Mouse (Mus musculus): ENCODE measurements around the gene Arnt2. TPM values are rescaled to one million over a fixed set of nuclear protein-coding genes. Genes with fewer than 3 reads are reported as not detected.

Gene Arnt2
- polyA plus RNA-seq, 1 experiment from 2014 or later = 0.15 TPM

DNA sequence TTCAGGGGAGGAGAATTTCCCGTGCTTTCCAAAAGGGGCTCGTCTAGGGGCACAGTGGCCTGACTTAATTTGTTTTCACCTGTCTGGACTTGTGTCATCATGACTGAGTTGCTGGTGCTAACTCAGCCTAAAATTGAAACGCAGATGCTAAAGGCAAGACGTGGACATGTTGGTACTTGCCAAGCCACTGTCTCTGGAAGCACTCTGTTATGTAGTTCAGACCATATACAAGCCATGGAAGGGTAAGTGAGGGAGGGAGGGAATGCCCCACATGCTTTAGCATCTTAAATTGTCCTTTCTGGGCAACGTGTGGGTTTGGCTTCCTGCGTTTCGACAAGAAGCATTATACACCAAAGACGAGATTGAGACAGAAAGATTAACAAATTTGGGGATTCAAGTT is 155.1 kb downstream of the Arnt2 start:
- Histone ChIP-seq H3K4me1 (ENCODE audit: control insufficient read depth, low read depth, low read length) (no peaks in the 10 kb centered on the region), H3K27me3 (ENCODE audit: control insufficient read depth, insufficient read depth, low read depth, low read length) (no peaks in the 10 kb centered on the region), H3K36me3 (ENCODE audit: control insufficient read depth, insufficient read depth) (no peaks in the 10 kb centered on the region), H3K27ac (ENCODE audit: low read length) (no peak overlapping the region), H3K4me2 (ENCODE audit: low read depth, low read length) (no peak overlapping the region), H3K9me3 (replicated peaks; ENCODE audit: control insufficient read depth, low read length) (no peaks in the 10 kb centered on the region), H3K4me3 (ENCODE audit: low read depth, low read length) (no peak overlapping the region), H3K9ac (ENCODE audit: low read depth, low read length) (no peak overlapping the region)
- WGBS (ENCODE audit: insufficient replicate concordance) = 45% methylated on average over 8 of the region's 8 CpGs
- no peak for ATAC-seq (ENCODE audit: low read depth)

DNA sequence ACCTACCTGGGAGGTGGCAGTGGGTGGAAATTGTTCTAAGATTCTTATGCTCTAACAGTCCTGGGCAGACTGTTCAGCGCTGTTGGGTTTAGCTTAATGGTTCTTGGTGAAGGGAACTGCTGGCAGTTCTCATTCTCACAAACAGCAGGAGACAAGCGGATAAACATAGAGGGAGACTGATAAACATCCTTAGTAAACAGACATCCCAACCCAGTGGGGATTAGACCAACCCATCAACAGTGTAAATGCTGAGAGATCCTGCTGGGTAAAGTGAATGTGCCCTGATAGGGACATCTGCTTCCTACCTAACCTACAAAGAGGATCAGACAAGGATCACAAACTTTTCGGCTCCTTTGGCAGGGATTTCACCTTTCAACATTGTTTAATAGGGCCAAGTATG is 155.7 kb downstream of the Arnt2 start:
- H3K36me3 ChIP-seq (ENCODE audit: control insufficient read depth, insufficient read depth) = no peaks in the 10 kb centered on the region
- WGBS (ENCODE audit: insufficient replicate concordance) = 30% methylated on average over 3 of the region's 3 CpGs
- no peak overlapping the region for H3K4me3 ChIP-seq (ENCODE audit: low read depth, low read length)
- no peak overlapping the region for H3K4me2 ChIP-seq (ENCODE audit: low read depth, low read length)
- H3K27ac ChIP-seq (ENCODE audit: low read length) = no peak overlapping the region
- no peaks in the 10 kb centered on the region for H3K4me1 ChIP-seq (ENCODE audit: control insufficient read depth, low read depth, low read length)
- no peak for ATAC-seq (ENCODE audit: low read depth)
- no peaks in the 10 kb centered on the region for H3K27me3 ChIP-seq (ENCODE audit: control insufficient read depth, insufficient read depth, low read depth, low read length)
- no peak overlapping the region for H3K9ac ChIP-seq (ENCODE audit: low read depth, low read length)
- H3K9me3 ChIP-seq (replicated peaks; ENCODE audit: control insufficient read depth, low read length) = no peaks in the 10 kb centered on the region

DNA sequence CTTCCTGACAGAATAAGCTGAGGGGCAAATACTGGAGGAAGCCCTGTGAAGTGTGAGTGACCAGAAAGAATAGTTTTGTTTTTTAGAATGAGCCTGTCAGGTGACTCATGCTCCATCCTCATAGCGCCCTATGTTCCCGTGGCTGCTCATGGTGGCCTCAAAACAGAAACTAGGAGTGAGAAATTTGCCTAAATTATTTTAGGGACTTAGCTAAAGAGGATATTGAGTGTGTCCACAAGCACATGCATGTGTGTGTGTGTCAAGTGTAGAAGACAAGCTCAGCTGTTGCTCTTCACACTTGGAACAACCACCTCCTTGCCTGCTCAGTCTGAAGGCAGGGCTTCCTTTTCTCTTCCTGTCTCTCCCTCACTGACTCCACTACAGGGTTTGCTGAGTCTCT is 158.3 kb downstream of the Arnt2 start:
- H3K4me3 ChIP-seq (ENCODE audit: low read depth, low read length) = no peak overlapping the region
- no peaks in the 10 kb centered on the region for H3K36me3 ChIP-seq (ENCODE audit: control insufficient read depth, insufficient read depth)
- H3K9me3 ChIP-seq (replicated peaks; ENCODE audit: control insufficient read depth, low read length) = no peaks in the 10 kb centered on the region
- H3K9ac ChIP-seq (ENCODE audit: low read depth, low read length) = no peak overlapping the region
- ATAC-seq (ENCODE audit: low read depth) = no peak
- WGBS (ENCODE audit: insufficient replicate concordance) = 73% methylated on average over 2 of the region's 2 CpGs
- no peaks in the 10 kb centered on the region for H3K27me3 ChIP-seq (ENCODE audit: control insufficient read depth, insufficient read depth, low read depth, low read length)
- no peaks in the 10 kb centered on the region for H3K4me1 ChIP-seq (ENCODE audit: control insufficient read depth, low read depth, low read length)
- no peak overlapping the region for H3K27ac ChIP-seq (ENCODE audit: low read length)
- no peak overlapping the region for H3K4me2 ChIP-seq (ENCODE audit: low read depth, low read length)

DNA sequence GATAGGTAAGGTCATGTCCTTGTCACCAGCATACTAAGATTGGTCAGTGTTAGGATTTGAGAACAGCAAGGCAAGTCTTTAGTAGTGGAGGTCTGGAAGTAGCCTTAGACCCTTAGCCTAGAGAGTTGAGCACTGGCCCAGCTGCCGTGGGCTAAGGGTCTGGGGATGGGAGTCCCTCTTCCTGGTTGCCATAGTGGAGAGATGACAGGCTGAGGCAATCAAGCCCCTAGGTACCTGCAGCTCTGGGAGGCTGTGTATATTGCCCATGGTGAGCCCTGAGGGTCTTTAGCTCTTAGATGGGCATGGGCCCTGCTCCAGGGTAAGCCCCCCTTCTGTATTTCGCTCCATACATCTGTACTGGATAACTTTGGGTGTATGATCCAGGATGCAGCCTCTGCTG is 159.2 kb downstream of the Arnt2 start:
- WGBS (ENCODE audit: insufficient replicate concordance) = 52% methylated on average over 2 of the region's 2 CpGs
- Histone ChIP-seq H3K27ac (ENCODE audit: low read length) (no peak overlapping the region), H3K36me3 (ENCODE audit: control insufficient read depth, insufficient read depth) (no peaks in the 10 kb centered on the region), H3K4me3 (ENCODE audit: low read depth, low read length) (no peak overlapping the region), H3K9ac (ENCODE audit: low read depth, low read length) (no peak overlapping the region), H3K9me3 (replicated peaks; ENCODE audit: control insufficient read depth, low read length) (no peaks in the 10 kb centered on the region), H3K4me1 (ENCODE audit: control insufficient read depth, low read depth, low read length) (no peaks in the 10 kb centered on the region), H3K4me2 (ENCODE audit: low read depth, low read length) (no peak overlapping the region), H3K27me3 (ENCODE audit: control insufficient read depth, insufficient read depth, low read depth, low read length) (no peaks in the 10 kb centered on the region)
- no peak for ATAC-seq (ENCODE audit: low read depth)

DNA sequence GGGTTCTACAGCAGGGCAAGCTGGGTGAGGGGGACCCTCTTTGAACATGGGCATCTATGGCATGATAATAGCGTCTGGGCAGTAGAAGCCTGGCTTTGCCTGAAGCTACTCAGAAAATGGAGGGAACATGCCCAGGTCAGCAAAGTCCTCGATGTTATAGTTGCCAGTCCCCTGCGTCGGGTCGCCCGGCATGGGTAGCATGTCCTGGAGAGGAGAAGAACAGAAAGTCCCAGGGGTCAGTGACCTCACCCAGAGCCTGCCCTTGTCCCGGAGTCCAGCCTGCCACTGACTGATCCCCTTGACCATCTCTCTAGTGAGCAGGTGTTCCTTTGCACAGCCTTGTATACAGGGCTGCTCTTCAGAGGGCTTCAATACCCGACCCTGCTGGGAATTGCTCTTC is 160.0 kb downstream of the Arnt2 start:
- H3K4me2 ChIP-seq (ENCODE audit: low read depth, low read length) = no peak overlapping the region
- no peaks in the 10 kb centered on the region for H3K9me3 ChIP-seq (replicated peaks; ENCODE audit: control insufficient read depth, low read length)
- no peak overlapping the region for H3K9ac ChIP-seq (ENCODE audit: low read depth, low read length)
- no peak overlapping the region for H3K4me3 ChIP-seq (ENCODE audit: low read depth, low read length)
- ATAC-seq (ENCODE audit: low read depth) = no peak
- no peaks in the 10 kb centered on the region for H3K4me1 ChIP-seq (ENCODE audit: control insufficient read depth, low read depth, low read length)
- WGBS (ENCODE audit: insufficient replicate concordance) = 59% methylated on average over 8 of the region's 8 CpGs
- H3K27me3 ChIP-seq (ENCODE audit: control insufficient read depth, insufficient read depth, low read depth, low read length) = no peaks in the 10 kb centered on the region
- H3K36me3 ChIP-seq (ENCODE audit: control insufficient read depth, insufficient read depth) = no peaks in the 10 kb centered on the region
- H3K27ac ChIP-seq (ENCODE audit: low read length) = no peak overlapping the region

DNA sequence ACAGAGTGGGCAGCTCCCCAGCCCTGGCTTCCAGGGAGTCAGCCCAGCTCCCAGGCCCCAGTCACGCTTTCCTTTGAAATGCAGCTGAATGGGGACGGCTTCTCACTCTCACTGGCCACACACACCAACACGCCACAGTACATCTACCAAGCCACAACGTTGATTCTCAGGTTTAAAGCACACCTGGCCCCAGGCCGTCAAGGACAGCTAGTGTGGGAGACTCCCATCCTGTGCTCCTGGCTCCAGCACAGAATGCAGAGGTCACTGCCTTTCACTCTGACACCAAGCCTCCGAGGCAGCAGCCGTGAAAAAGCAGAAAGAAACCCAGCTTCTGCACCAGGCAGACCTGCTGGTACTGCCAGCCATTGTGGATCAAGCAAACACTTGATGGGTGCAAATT is 160.6 kb downstream of the Arnt2 start:
- H3K4me3 ChIP-seq (ENCODE audit: low read depth, low read length) = no peak overlapping the region
- 44% methylated on average over 7 of the region's 7 CpGs for WGBS (ENCODE audit: insufficient replicate concordance)
- H3K9ac ChIP-seq (ENCODE audit: low read depth, low read length) = no peak overlapping the region
- H3K9me3 ChIP-seq (replicated peaks; ENCODE audit: control insufficient read depth, low read length) = no peaks in the 10 kb centered on the region
- H3K36me3 ChIP-seq (ENCODE audit: control insufficient read depth, insufficient read depth) = no peaks in the 10 kb centered on the region
- H3K4me1 ChIP-seq (ENCODE audit: control insufficient read depth, low read depth, low read length) = no peaks in the 10 kb centered on the region
- no peaks in the 10 kb centered on the region for H3K27me3 ChIP-seq (ENCODE audit: control insufficient read depth, insufficient read depth, low read depth, low read length)
- H3K4me2 ChIP-seq (ENCODE audit: low read depth, low read length) = no peak overlapping the region
- H3K27ac ChIP-seq (ENCODE audit: low read length) = no peak overlapping the region
- ATAC-seq (ENCODE audit: low read depth) = no peak

DNA sequence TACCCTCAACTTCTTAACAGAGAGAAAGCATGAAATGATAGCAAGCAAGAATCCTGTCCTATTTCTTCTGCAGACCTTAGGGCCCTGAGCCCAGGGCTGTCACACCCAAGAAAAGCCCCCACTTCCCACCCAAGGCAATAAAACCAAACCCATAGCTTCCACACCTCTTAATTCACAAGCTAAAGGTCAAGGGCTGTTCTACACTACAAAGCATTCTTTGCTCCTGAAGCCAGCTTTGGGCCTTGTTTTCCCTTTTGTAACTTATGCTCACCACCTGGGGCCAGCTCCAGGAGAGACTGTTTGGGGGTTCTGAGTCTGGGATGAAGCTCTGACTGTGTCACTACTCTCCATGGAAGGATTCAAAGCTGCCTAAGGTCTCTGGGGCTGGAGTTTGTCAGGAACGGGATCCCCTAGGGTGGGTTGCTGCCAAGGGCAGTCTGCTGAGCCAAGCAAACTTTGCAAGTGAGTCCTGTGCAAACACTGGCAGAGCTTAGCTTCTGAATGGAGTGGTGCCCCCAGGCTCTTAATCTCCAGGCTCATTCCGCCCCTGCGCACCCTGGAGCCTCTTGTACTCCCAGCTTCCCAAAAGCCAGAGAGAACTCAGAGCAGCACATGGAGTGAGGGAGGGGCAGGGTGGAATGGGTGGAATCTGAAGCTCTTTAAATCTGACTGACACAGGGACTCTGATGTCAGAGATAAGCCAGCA is 161.9 kb downstream of the Arnt2 start:
- H3K27ac ChIP-seq (ENCODE audit: low read length) = no peak overlapping the region
- H3K4me3 ChIP-seq (ENCODE audit: low read depth, low read length) = no peak overlapping the region
- no peak overlapping the region for H3K4me2 ChIP-seq (ENCODE audit: low read depth, low read length)
- H3K27me3 ChIP-seq (ENCODE audit: control insufficient read depth, insufficient read depth, low read depth, low read length) = no peaks in the 10 kb centered on the region
- no peaks in the 10 kb centered on the region for H3K9me3 ChIP-seq (replicated peaks; ENCODE audit: control insufficient read depth, low read length)
- no peaks in the 10 kb centered on the region for H3K36me3 ChIP-seq (ENCODE audit: control insufficient read depth, insufficient read depth)
- no peak for ATAC-seq (ENCODE audit: low read depth)
- 51% methylated on average over 3 of the region's 3 CpGs for WGBS (ENCODE audit: insufficient replicate concordance)
- no peak overlapping the region for H3K9ac ChIP-seq (ENCODE audit: low read depth, low read length)
- H3K4me1 ChIP-seq (ENCODE audit: control insufficient read depth, low read depth, low read length) = no peaks in the 10 kb centered on the region

DNA sequence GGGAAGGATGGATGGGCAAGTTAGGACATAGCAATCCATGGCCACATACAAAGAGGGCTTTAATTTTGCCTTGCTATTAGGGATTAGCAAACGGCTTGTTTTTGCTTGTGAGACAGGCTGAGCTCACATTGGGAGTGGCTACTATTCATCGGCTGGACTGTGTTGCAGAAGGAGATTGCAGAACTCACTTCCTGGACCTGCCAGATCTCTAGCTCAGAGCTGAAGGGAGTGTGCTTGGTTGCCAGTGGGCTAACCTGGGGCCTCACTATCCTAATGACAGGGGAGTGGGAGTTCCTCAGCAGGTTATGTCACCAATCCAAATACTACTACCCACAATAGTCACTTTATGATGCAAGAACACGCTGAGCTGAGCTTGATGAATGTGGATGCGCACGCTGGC is 163.1 kb downstream of the Arnt2 start:
- no peak for ATAC-seq (ENCODE audit: low read depth)
- 60% methylated on average over 5 of the region's 5 CpGs for WGBS (ENCODE audit: insufficient replicate concordance)

DNA sequence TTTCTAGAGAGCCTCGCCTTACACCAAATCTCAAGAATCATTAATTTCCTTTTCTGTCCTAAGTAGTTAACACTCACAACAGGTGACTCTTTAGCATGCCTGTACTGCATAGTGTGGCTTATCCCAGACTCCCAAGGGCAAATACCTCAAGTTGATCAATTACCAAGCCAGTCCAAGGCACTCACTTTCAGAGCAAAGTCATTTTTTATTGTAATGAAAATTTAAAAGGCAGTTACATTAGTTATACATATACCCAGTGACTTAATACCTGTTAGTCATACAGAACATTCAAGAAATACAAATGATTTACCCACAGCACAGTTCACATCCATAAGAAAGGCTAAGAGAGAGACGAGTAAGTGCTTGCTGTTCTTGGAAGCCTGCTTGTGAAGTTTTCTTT is 163.9 kb downstream of the Arnt2 start:
- H3K4me3 ChIP-seq (ENCODE audit: low read depth, low read length) = no peak overlapping the region
- no peaks in the 10 kb centered on the region for H3K9me3 ChIP-seq (replicated peaks; ENCODE audit: control insufficient read depth, low read length)
- H3K4me2 ChIP-seq (ENCODE audit: low read depth, low read length) = no peak overlapping the region
- no peaks in the 10 kb centered on the region for H3K4me1 ChIP-seq (ENCODE audit: control insufficient read depth, low read depth, low read length)
- H3K36me3 ChIP-seq (ENCODE audit: control insufficient read depth, insufficient read depth) = no peaks in the 10 kb centered on the region
- H3K9ac ChIP-seq (ENCODE audit: low read depth, low read length) = no peak overlapping the region
- no peak overlapping the region for H3K27ac ChIP-seq (ENCODE audit: low read length)
- no peaks in the 10 kb centered on the region for H3K27me3 ChIP-seq (ENCODE audit: control insufficient read depth, insufficient read depth, low read depth, low read length)
- 40% methylated on average over 2 of the region's 2 CpGs for WGBS (ENCODE audit: insufficient replicate concordance)
- ATAC-seq (ENCODE audit: low read depth) = no peak

More for the DNA sequence above, 163.1 kb downstream of the Arnt2 start:
- H3K9ac ChIP-seq (ENCODE audit: low read depth, low read length) = no peak overlapping the region
- no peaks in the 10 kb centered on the region for H3K4me1 ChIP-seq (ENCODE audit: control insufficient read depth, low read depth, low read length)
- H3K4me3 ChIP-seq (ENCODE audit: low read depth, low read length) = no peak overlapping the region
- H3K4me2 ChIP-seq (ENCODE audit: low read depth, low read length) = no peak overlapping the region
- H3K27ac ChIP-seq (ENCODE audit: low read length) = no peak overlapping the region
- H3K27me3 ChIP-seq (ENCODE audit: control insufficient read depth, insufficient read depth, low read depth, low read length) = no peaks in the 10 kb centered on the region
- H3K9me3 ChIP-seq (replicated peaks; ENCODE audit: control insufficient read depth, low read length) = no peaks in the 10 kb centered on the region
- no peaks in the 10 kb centered on the region for H3K36me3 ChIP-seq (ENCODE audit: control insufficient read depth, insufficient read depth)

Measured in liver, embryonic 16.5 days (tissue).